Mouse (Mus musculus) ZHBTc4 (cell line): ENCODE results near the gene Cxcl13.

Experiments
- DNase-seq: peaks from one replicate; pipeline ENCODE4 v3.0.0-alpha.2; 2011; ENCODE audit warnings: low read depth, low spot score

Cxcl13 gene

GRCm38 (mm10) chr5:95983797-95984486, 27.2 kb downstream of the Cxcl13 start:
- no peak for DNase-seq

GRCm38 (mm10) chr5:95991339-95992292, 34.9 kb downstream of the Cxcl13 start:
- no peak for DNase-seq

- no peak for DNase-seq
Measured at GRCm38 (mm10) chr5:95997276-95997675, 40.5 kb downstream of the Cxcl13 start.

- no peak for DNase-seq
Measured at GRCm38 (mm10) chr5:96003348-96003747, 46.6 kb downstream of the Cxcl13 start.

GRCm38 (mm10) chr5:96008274-96008842, 51.6 kb downstream of the Cxcl13 start:
- DNase-seq = no peak

- DNase-seq = no peak
Measured at GRCm38 (mm10) chr5:96009076-96009475, 52.3 kb downstream of the Cxcl13 start.
